Comparison of ENCODE assay signal across 7 mouse cellular contexts in the genomic region with DNA sequence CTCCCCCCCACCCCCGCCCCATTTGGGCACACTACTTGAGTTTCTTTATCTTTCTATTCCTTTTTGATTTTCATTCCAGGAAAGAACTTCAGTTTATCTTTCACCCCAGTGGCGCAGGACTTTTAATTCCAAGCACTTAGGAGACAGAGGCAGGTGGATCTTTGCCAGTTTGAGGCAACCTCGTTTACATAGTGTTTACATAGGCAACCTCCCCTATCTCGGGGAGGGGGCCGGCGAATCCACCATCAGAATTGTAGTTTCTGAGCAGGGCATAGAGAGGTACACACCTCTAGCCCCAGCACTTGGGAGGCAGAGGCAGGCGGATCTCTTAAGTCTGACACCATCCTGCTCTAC. TPM values are rescaled to one million over a fixed set of nuclear protein-coding genes. Genes with fewer than 3 reads are reported as not detected.
DNase-seq lines count a peak whose midpoint lies in the region; ATAC-seq and TF ChIP-seq lines count a peak whose summit lies in the region.

No protein-coding gene starts in this region.

- DNase-seq in lung, postnatal 25 days (ENCODE audit: low spot score) = no peak
- DNase-seq in embryonic facial prominence, embryonic 14.5 days (ENCODE audit: low spot score) = no peak
- no peak for DNase-seq in adrenal gland, adult 8-10 months
- no peak for DNase-seq in Muller cell, postnatal 12 days (ENCODE audit: inconsistent ontology term)

- peak overlapping the region; percentile 98 for H3K27ac ChIP-seq in lung, embryonic 16.5 days (ENCODE audit: low read length)
- H3K27ac ChIP-seq in embryonic facial prominence, embryonic 14.5 days (replicated peaks; ENCODE audit: low read depth, low read length) = peak overlapping the region; percentile 96; the same call in 1 of the 2 replicates
- peak overlapping the region; percentile 100 for H3K27ac ChIP-seq in intestine, postnatal 0 days (ENCODE audit: low read depth, low read length)
- no peak overlapping the region; the same call in 1 of the 2 replicates for H3K27ac ChIP-seq in stomach, embryonic 14.5 days (ENCODE audit: low read length)

- H3K36me3 ChIP-seq in lung, embryonic 16.5 days (ENCODE audit: control insufficient read depth, insufficient read depth, low read length) = peaks cover 13% of the 10 kb centered on the region
- H3K36me3 ChIP-seq in embryonic facial prominence, embryonic 14.5 days (ENCODE audit: control insufficient read depth, insufficient read depth, low read length) = peaks cover 22% of the 10 kb centered on the region
- H3K36me3 ChIP-seq in intestine, postnatal 0 days (ENCODE audit: control insufficient read depth, insufficient read depth) = peaks cover 20% of the 10 kb centered on the region; the same call in 1 of the 2 replicates
- peaks cover 24% of the 10 kb centered on the region for H3K36me3 ChIP-seq in stomach, embryonic 14.5 days (ENCODE audit: control insufficient read depth, insufficient read depth, low read length)

- no peaks in the 10 kb centered on the region for H3K9me3 ChIP-seq in lung, embryonic 16.5 days (ENCODE audit: control insufficient read depth, low read length)
- H3K9me3 ChIP-seq in embryonic facial prominence, embryonic 14.5 days (ENCODE audit: control insufficient read depth, low read length) = no peaks in the 10 kb centered on the region
- H3K9me3 ChIP-seq in intestine, postnatal 0 days (ENCODE audit: control insufficient read depth) = no peaks in the 10 kb centered on the region
- no peaks in the 10 kb centered on the region for H3K9me3 ChIP-seq in stomach, embryonic 14.5 days (ENCODE audit: control insufficient read depth, low read depth, low read length)

- H3K27me3 ChIP-seq in lung, embryonic 16.5 days (ENCODE audit: control insufficient read depth, insufficient read depth, low read depth, low read length) = no peaks in the 10 kb centered on the region
- no peaks in the 10 kb centered on the region for H3K27me3 ChIP-seq in embryonic facial prominence, embryonic 14.5 days (replicated peaks; ENCODE audit: control insufficient read depth, insufficient read depth, low read length)
- no peaks in the 10 kb centered on the region for H3K27me3 ChIP-seq in intestine, postnatal 0 days (replicated peaks; ENCODE audit: control insufficient read depth, insufficient read depth, low read length)
- no peaks in the 10 kb centered on the region for H3K27me3 ChIP-seq in stomach, embryonic 14.5 days (ENCODE audit: control insufficient read depth, insufficient read depth, low read length)

- ATAC-seq in lung, embryonic 16.5 days (ENCODE audit: low read depth) = no peak
- no peak for ATAC-seq in embryonic facial prominence, embryonic 14.5 days (ENCODE audit: low read depth)
- no peak for ATAC-seq in intestine, postnatal 0 days
- ATAC-seq in stomach, embryonic 14.5 days (ENCODE audit: insufficient number of reproducible peaks, insufficient read depth, low FRiP score, low read depth) = no peak

- WGBS in lung, embryonic 16.5 days = 12% methylated on average over 7 of the region's 7 CpGs
- WGBS in embryonic facial prominence, embryonic 14.5 days = 37% methylated on average over 7 of the region's 7 CpGs
- WGBS in intestine, postnatal 0 days = 14% methylated on average over 7 of the region's 7 CpGs
- WGBS in stomach, embryonic 14.5 days = 23% methylated on average over 7 of the region's 7 CpGs

- peak overlapping the region; percentile 97 for H3K9ac ChIP-seq in lung, embryonic 16.5 days (ENCODE audit: low read length)
- peak overlapping the region; percentile 99 for H3K9ac ChIP-seq in embryonic facial prominence, embryonic 14.5 days (ENCODE audit: low read depth, low read length)
- H3K9ac ChIP-seq in intestine, postnatal 0 days (ENCODE audit: low read depth, low read length) = peak overlapping the region; percentile 100
- peak overlapping the region; percentile 96 for H3K9ac ChIP-seq in stomach, embryonic 14.5 days (replicated peaks; ENCODE audit: low read depth, low read length)

- no peak for TF ChIP-seq CTCF in intestine, postnatal 0 days (IDR thresholded peaks at IDR 0.05; ENCODE audit: low read depth)

- peak overlapping the region; percentile 83 for H3K4me2 ChIP-seq in lung, embryonic 16.5 days (ENCODE audit: low read depth, low read length)
- peak overlapping the region; percentile 80 for H3K4me2 ChIP-seq in embryonic facial prominence, embryonic 14.5 days (ENCODE audit: low read depth, low read length)
- H3K4me2 ChIP-seq in intestine, postnatal 0 days (replicated peaks; ENCODE audit: low read depth) = peak overlapping the region; percentile 77
- H3K4me2 ChIP-seq in stomach, embryonic 14.5 days (replicated peaks; ENCODE audit: low read depth, low read length) = peak overlapping the region; percentile 95

- peak overlapping the region; percentile 86 for H3K4me3 ChIP-seq in lung, embryonic 16.5 days (ENCODE audit: low read length)
- peak overlapping the region; percentile 87 for H3K4me3 ChIP-seq in embryonic facial prominence, embryonic 14.5 days (ENCODE audit: low read depth, low read length)
- peak overlapping the region; percentile 86 for H3K4me3 ChIP-seq in intestine, postnatal 0 days (ENCODE audit: low read depth, low read length)
- H3K4me3 ChIP-seq in stomach, embryonic 14.5 days (ENCODE audit: low read depth, low read length) = peak overlapping the region; percentile 90

- H3K4me1 ChIP-seq in lung, embryonic 16.5 days (replicated peaks; ENCODE audit: control insufficient read depth, insufficient read depth, low read length) = peaks cover 39% of the 10 kb centered on the region
- peaks cover 26% of the 10 kb centered on the region for H3K4me1 ChIP-seq in embryonic facial prominence, embryonic 14.5 days (ENCODE audit: control insufficient read depth, insufficient read depth, low read length)
- peaks cover 5% of the 10 kb centered on the region; the same call in 1 of the 2 replicates for H3K4me1 ChIP-seq in intestine, postnatal 0 days (replicated peaks; ENCODE audit: control insufficient read depth, insufficient read depth, low read length)
- peaks cover 19% of the 10 kb centered on the region for H3K4me1 ChIP-seq in stomach, embryonic 14.5 days (ENCODE audit: control insufficient read depth, insufficient read depth, low read length)

RNA-seq across cellular contexts. Expression of a gene that starts 2.1 kb away (rescaled TPM):
- 50.7 and 53.0 TPM in 2 replicates for polyA plus RNA-seq in lung, embryonic 16.5 days (2015; fragmentation: Nextera tagmentation; extraction: Ambion mirVana)
- 32.1 and 34.9 TPM in 2 replicates for polyA plus RNA-seq in embryonic facial prominence, embryonic 14.5 days (2014; fragmentation: Nextera tagmentation; extraction: Ambion mirVana)
- polyA plus RNA-seq in intestine, postnatal 0 days (2015; fragmentation: Nextera tagmentation; extraction: Ambion mirVana) = 9.4 and 9.5 TPM in 2 replicates
- 33.8 and 42.4 TPM in 2 replicates for polyA plus RNA-seq in stomach, embryonic 14.5 days (2014; fragmentation: Nextera tagmentation; extraction: Ambion mirVana)
- 10 to 100 TPM; 16.5 to 40.8 (median 27.9) TPM for total RNA-seq in adrenal gland, adult 8-10 months (2022)

RNA-seq across cellular contexts. Expression of a gene that starts 6.9 kb away (rescaled TPM):
- polyA plus RNA-seq in lung, embryonic 16.5 days (2015; fragmentation: Nextera tagmentation; extraction: Ambion mirVana) = not detected in 2 replicates
- not detected in 2 replicates for polyA plus RNA-seq in embryonic facial prominence, embryonic 14.5 days (2014; fragmentation: Nextera tagmentation; extraction: Ambion mirVana)
- polyA plus RNA-seq in intestine, postnatal 0 days (2015; fragmentation: Nextera tagmentation; extraction: Ambion mirVana) = 10.1 and 11.1 TPM in 2 replicates
- not detected in 2 replicates for polyA plus RNA-seq in stomach, embryonic 14.5 days (2014; fragmentation: Nextera tagmentation; extraction: Ambion mirVana)
- not detected for total RNA-seq in adrenal gland, adult 8-10 months (2022)

RNA-seq across cellular contexts. Expression of a gene that starts 44.1 kb away (rescaled TPM):
- polyA plus RNA-seq in lung, embryonic 16.5 days (2015; fragmentation: Nextera tagmentation; extraction: Ambion mirVana) = 10.4 and 10.7 TPM in 2 replicates
- 28.8 and 29.6 TPM in 2 replicates for polyA plus RNA-seq in embryonic facial prominence, embryonic 14.5 days (2014; fragmentation: Nextera tagmentation; extraction: Ambion mirVana)
- polyA plus RNA-seq in intestine, postnatal 0 days (2015; fragmentation: Nextera tagmentation; extraction: Ambion mirVana) = 4.7 and 6.1 TPM in 2 replicates
- 17.1 and 19.7 TPM in 2 replicates for polyA plus RNA-seq in stomach, embryonic 14.5 days (2014; fragmentation: Nextera tagmentation; extraction: Ambion mirVana)
- 10 to 100 TPM; 51.8 to 96.5 (median 70.3) TPM for total RNA-seq in adrenal gland, adult 8-10 months (2022)
